Mouse (Mus musculus) thymus, postnatal 0 days (tissue): Measurements from ENCODE around the gene Cmtm1. TPM values are rescaled to one million over a fixed set of nuclear protein-coding genes. Genes with fewer than 3 reads are reported as not detected.

Experiments
- DNase-seq: peaks from one replicate; pipeline ENCODE4 v3.0.0-alpha.2; 2015; ENCODE audit warnings: low spot score
- polyA plus RNA-seq: library from polyadenylated mRNA; unstranded; fragments of >200 nt; fragmentation: Nextera tagmentation; extraction: Ambion mirVana; gene quantifications from 2 replicates; pipeline ENCODE4 v1.2.1, GENCODE M21; 2015

The Cmtm1 gene
- polyA plus RNA-seq, 1 experiment from 2014 or later = not detected

DNA sequence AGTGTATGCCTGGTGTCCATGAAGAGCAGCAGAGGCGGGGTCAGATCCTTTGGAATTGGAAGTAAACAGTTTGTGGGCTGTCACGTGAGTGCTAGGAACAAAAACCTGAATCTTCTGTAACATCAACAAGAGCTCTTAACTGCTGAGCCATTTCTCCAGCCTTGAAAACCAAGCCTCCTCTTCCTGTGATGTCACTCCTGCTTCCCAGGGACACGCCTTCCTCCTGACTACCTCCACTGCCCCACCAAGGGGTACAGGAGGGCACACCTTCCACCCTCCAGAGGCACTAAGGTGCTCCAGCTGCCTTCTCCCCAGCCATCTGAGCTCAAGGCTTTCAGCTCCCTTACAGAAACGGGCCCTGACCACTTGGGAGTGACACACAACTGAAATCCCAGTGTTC, 63.3 kb downstream of the Cmtm1 start:
- DNase-seq = no peak

Other genes starting within 250 kb of the Cmtm1 start
- 7.8 and 8.3 TPM in 2 replicates for gene Cdh5, start 208.5 kb downstream of the Cmtm1 start, polyA plus RNA-seq
- 0.28 and 0.40 TPM in 2 replicates for gene Bean1, start 139.7 kb downstream of the Cmtm1 start, polyA plus RNA-seq
- gene Tk2, start 61.6 kb downstream of the Cmtm1 start, polyA plus RNA-seq = 20.4 and 24.0 TPM in 2 replicates
- 50.7 and 52.6 TPM in 2 replicates for gene Cklf, start 59.3 kb downstream of the Cmtm1 start, polyA plus RNA-seq
- gene Cmtm2a, start 17.0 kb downstream of the Cmtm1 start, polyA plus RNA-seq = not detected in 2 replicates
- not detected in 2 replicates for gene Gm45711, start 64 bp downstream of the Cmtm1 start, polyA plus RNA-seq
- gene Gm11020, start 11.4 kb upstream of the Cmtm1 start, polyA plus RNA-seq = not detected in 2 replicates
- not detected in 2 replicates for gene Cmtm2b, start 12.1 kb upstream of the Cmtm1 start, polyA plus RNA-seq
- 31.5 and 32.3 TPM in 2 replicates for gene Cmtm3, start 29.3 kb upstream of the Cmtm1 start, polyA plus RNA-seq
- gene Cmtm4, start 85.7 kb upstream of the Cmtm1 start, polyA plus RNA-seq = 0.73 and 0.86 TPM in 2 replicates
- gene Dync1li2, start 132.9 kb upstream of the Cmtm1 start, polyA plus RNA-seq = 23.6 and 27.0 TPM in 2 replicates
- 0.14 and 0.27 TPM in 2 replicates for gene Terb1, start 199.8 kb upstream of the Cmtm1 start, polyA plus RNA-seq
- gene Nae1, start 224.5 kb upstream of the Cmtm1 start, polyA plus RNA-seq = 62.8 and 68.9 TPM in 2 replicates
- gene Car7, start 224.5 kb upstream of the Cmtm1 start, polyA plus RNA-seq = 1.6 and 2.2 TPM in 2 replicates